Mouse (Mus musculus) cortical plate, adult 2 months (tissue): Measurements from ENCODE around the gene Rap2a. TPM values are rescaled to one million over a fixed set of nuclear protein-coding genes. Genes with fewer than 3 reads are reported as not detected.

Experiments
- H3K27ac ChIP-seq: fragments of 200-500 bp; 2 replicates; pipeline ENCODE4 v1.5.1; 2012; ENCODE audit warnings: low read length, control low read depth, inconsistent platforms; ENCODE audit not compliant: insufficient read depth
- H3K4me1 ChIP-seq: fragments of 200-500 bp; 2 replicates; pipeline ENCODE4 v1.6.1; 2011; ENCODE audit warnings: low read length; ENCODE audit not compliant: control insufficient read depth, insufficient read depth
- H3K4me3 ChIP-seq: fragments of 200-500 bp; 2 replicates; pipeline ENCODE4 v1.5.1; 2011; ENCODE audit warnings: mild to moderate bottlenecking, low read length, control low read depth; ENCODE audit not compliant: insufficient read depth
- CTCF ChIP-seq: fragments of 200-500 bp; IDR thresholded peaks from 2 replicates; pipeline ENCODE4 v1.5.1; 2011; ENCODE audit warnings: mild to moderate bottlenecking, control low read depth, low read length; ENCODE audit not compliant: insufficient read depth; ENCODE audit errors: extremely low read depth
- POLR2A ChIP-seq: fragments of 200-500 bp; IDR thresholded peaks from 2 replicates; pipeline ENCODE4 v1.6.1; 2011; ENCODE audit warnings: mild to moderate bottlenecking, low read length, control low read depth; ENCODE audit not compliant: insufficient read depth; ENCODE audit errors: extremely low read depth
- polyA plus RNA-seq: library from polyadenylated mRNA; depleted of rRNA; stranded (reverse); fragments of >200 nt; gene quantifications from 2 replicates; pipeline ENCODE4 v1.2.3, GENCODE M21; 2012

Rap2a gene
- polyA plus RNA-seq, 1 experiment = 66.7 TPM

DNA sequence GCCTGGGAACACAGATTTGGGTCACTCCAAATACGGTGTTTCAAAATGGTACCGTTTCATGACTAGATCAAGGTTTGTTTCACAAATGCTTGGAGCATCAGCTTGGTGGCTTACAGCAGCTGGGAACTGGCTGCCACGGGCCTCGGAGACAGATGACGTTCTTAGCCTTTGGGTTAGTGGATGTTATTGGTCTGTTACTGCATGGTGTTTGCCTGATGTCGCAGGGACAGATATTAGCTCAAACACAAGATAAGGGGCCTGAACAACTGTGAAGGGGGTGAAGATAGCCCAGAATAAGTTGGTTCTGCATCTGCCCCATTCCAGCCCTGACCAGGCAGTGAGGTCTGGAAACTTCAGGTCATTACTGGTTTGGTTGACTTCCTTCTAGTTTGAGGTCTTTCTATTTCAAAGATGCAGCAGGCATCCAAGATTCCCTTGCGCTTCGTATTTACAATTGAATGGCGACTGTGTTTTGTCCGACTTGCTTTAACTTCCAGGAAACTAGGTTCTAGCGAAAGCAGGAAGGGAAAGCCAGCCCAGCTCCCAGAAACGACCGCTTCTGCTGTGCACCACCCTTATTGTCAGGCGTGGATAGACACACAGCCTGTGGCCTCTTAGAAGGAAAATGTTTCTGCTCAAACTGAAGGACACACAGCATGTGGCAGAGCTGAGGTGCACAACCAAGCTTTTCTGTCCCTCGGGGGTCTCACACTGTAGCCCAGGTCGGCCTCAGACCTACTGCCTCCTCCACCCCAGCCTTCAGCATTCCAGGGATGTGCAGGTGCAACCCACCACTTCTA, 30.5 kb downstream of the Rap2a start:
- TF ChIP-seq CTCF = no peak
- no peak for TF ChIP-seq POLR2A
- Histone ChIP-seq H3K27ac (no peak overlapping the region), H3K4me1 (peaks cover 4% of the 10 kb centered on the region), H3K4me3 (no peak overlapping the region)

DNA sequence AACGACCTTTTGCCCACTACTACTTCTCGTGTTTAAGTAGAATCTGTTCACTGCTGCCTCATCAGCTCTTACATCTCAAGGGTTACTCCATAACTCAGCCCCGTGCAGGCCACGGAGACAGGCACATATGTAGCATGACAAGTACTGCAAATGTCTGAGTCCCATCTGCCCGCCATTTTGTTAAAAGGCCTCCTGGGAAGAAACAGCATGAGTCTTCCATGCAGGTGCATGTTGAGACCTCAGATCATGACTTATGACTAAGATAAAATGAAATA, 31.1 kb downstream of the Rap2a start:
- Histone ChIP-seq H3K27ac (no peak overlapping the region), H3K4me1 (peaks cover 4% of the 10 kb centered on the region), H3K4me3 (no peak overlapping the region)
- TF ChIP-seq POLR2A (no peak), CTCF (no peak)

DNA sequence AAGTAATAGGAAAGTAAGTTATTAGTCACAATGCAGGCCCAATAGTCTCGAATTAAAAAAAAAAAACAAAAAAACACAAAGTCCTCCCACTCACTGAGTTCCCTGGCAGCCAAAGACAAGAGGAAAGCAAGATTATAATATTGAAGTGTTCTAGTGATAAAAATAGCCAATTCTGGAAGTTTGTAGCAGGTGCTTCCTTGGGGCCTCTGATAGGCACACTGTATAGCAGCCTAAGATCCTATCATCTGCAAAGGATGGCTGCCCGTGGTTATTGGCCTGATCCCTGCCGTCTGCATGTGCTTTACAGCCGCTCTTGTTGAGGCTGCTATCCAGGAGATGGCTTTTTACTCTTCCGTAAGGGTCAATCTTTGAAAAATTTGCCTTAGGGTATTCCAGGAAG, 33.6 kb downstream of the Rap2a start:
- Histone ChIP-seq H3K27ac (no peak overlapping the region), H3K4me1 (peaks cover 4% of the 10 kb centered on the region)
- no peak for TF ChIP-seq POLR2A
- no peak for TF ChIP-seq CTCF

DNA sequence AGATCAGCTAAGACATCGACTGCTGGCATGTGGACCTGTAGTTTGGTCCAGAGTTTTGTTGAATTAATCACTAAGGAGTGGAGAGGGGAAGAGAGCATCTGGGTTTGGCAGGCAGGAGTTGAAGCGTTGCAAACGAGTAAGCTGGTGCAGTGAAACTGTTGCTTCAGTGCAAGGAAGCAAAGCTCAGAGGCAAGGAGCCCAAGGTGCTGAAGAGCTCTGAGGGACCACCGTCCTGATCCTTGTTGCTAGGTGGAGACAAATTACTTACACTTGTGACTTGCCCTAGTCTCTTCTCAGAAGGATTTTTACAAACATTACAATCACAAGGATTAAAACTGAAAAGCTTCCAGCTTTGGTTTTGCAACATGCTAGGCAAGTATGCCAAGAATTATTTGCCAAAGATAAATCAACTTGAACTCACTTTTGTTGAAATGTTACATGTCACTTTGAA, 36.6 kb downstream of the Rap2a start:
- TF ChIP-seq POLR2A = no peak
- TF ChIP-seq CTCF = no peak
- Histone ChIP-seq H3K27ac (no peak overlapping the region), H3K4me1 (peaks cover 1% of the 10 kb centered on the region), H3K4me3 (no peak overlapping the region)

More for the DNA sequence above, 33.6 kb downstream of the Rap2a start:
- H3K4me3 ChIP-seq = no peak overlapping the region

DNA sequence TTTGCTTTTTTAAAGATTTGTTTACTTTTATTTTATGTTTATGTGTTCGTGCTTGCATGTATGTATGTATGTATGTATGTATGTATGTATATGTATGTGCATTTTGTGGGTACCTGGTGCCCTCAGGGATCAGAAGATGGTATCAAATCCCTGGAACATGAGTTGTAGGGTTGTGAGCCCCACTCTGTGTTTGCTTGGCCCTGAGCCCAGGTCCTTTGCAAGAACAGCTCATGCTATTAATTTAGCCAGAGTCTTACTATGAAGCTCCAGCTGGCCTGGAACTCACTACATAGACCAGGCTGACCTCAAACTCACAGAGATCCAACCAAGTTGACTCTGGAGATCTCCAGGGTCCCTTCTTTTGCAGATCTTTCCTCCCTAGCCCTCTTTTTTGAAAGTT, 37.1 kb downstream of the Rap2a start:
- peaks cover 1% of the 10 kb centered on the region for H3K4me1 ChIP-seq

DNA sequence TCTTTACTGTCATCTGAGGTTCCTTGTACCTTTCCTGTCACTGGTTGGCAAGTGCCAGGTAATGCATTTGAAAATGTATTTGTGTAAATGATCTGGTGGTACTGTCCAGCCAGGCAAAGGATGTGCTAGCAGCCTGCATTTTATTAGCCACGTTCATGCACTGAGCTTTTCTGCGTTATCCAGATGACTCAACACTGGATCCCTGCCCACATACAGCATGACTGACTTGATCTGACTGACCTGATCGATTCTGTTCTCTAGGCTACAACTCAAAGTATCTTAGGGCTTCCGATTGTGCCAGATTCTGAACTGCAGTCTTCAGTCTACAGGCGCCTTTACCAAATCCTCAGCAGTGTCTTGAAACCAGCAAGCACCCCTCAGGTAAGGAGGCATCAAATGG, 40.5 kb downstream of the Rap2a start:
- TF ChIP-seq POLR2A = no peak
- H3K27ac ChIP-seq = no peak overlapping the region
- no peak overlapping the region for H3K4me3 ChIP-seq
- H3K4me1 ChIP-seq = no peaks in the 10 kb centered on the region

More for the DNA sequence above, 37.1 kb downstream of the Rap2a start:
- H3K4me3 ChIP-seq = no peak overlapping the region
- no peak overlapping the region for H3K27ac ChIP-seq
- no peak for TF ChIP-seq POLR2A
- TF ChIP-seq CTCF = no peak

DNA sequence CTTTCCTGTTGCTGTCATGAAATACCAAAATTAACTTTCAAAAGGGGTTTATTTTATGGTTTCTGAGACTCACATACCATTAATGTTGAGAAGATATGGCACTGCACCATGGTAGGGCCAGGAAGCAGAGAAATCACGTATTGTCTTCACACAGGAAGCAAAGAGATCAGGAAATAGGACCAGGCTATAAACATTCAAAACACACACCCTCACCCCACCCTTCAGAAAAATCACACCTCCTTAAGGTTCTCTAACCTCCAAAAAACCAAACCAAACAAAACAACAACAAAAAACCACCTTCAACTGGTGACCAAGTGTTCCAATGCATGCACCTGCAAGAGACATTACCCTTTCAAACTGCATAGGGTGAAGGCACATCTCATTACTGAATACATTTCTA, 41.7 kb downstream of the Rap2a start:
- Histone ChIP-seq H3K4me1 (no peaks in the 10 kb centered on the region), H3K4me3 (no peak overlapping the region), H3K27ac (no peak overlapping the region)
- no peak for TF ChIP-seq POLR2A
- no peak for TF ChIP-seq CTCF

DNA sequence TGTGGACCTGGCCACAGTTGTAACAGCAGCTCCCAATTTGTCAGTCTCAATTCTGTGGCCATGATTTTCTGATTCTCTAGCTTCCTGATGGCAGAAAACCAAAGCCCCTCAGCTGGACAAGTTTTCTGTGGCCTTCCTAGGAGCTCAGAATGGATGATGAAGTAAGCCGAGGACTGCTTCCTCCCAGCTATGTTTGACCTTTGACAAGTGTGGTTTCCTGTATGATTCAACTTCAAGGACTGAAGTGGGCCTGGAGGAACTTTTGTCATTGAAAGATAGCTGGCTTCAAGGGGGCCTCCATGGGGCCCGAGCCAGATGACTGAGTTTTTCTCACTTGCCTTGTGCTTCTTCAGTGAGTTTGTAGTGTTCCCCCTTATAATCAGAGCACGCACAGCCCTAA, 42.6 kb downstream of the Rap2a start:
- no peak overlapping the region for H3K4me3 ChIP-seq
- H3K4me1 ChIP-seq = no peaks in the 10 kb centered on the region
- H3K27ac ChIP-seq = no peak overlapping the region
- no peak for TF ChIP-seq POLR2A
- TF ChIP-seq CTCF = no peak

DNA sequence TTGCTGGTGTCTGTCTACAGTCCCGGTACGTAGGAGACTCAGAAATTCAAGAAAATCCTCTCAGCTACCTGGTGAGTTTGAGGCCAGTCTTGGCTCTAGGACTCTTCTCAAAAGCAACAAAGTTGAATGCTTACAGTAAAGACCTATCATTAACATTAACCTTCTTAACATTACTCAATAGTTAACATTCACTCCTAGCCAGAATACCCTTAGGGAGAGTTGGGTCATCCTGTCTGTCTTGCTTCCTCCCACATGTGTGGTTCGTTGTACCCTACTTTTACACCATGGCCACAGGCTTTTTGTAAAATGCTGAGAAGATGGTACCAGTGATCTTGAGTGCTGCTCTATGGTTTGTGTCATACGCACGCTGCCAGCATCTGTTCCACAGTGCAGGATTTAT, 45.1 kb downstream of the Rap2a start:
- H3K27ac ChIP-seq = no peak overlapping the region
- no peak for TF ChIP-seq POLR2A
- TF ChIP-seq CTCF = no peak
- H3K4me3 ChIP-seq = no peak overlapping the region
- no peaks in the 10 kb centered on the region for H3K4me1 ChIP-seq

DNA sequence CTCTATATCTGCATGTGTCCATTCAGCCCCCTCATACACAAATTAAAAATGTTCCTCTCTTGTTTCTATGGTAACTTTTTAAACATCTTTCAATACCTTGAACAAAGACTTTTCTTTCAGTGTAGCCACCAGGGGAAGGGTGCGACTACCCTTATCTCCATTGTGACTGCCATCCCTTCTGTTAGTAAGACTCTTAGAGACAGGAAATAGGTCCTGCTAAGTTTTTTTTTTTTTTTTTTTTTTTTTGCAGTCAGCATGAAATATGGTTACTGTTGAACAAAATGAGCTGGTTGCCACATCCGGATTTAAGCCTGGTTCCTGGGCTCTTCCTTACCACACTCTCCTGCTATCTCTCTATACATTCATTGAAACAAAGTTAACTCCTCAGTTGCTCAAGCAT, 47.4 kb downstream of the Rap2a start:
- H3K4me3 ChIP-seq = no peak overlapping the region
- no peak for TF ChIP-seq POLR2A
- H3K4me1 ChIP-seq = no peaks in the 10 kb centered on the region
- H3K27ac ChIP-seq = no peak overlapping the region

DNA sequence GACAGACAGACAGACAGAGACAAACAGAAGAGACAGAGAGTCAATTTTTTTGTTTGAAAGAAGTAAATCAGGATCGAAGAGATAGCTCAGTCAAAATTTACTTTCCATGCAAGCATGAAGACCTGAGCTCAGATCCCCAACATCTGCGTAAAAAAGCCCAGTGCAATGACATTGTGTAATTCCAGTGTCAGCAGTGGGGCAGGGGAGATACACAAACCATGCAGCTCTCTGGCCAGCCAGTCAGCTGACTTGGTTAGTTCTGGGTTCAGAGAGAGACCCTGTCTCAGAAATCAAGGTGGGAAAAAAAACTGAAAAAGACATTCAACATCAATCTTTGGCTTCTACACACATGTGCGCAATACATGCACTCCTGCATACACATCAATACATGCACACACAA, 55.1 kb downstream of the Rap2a start:
- H3K27ac ChIP-seq = no peak overlapping the region
- TF ChIP-seq POLR2A (no peak), CTCF (no peak)
- H3K4me3 ChIP-seq = no peak overlapping the region
- H3K4me1 ChIP-seq = no peaks in the 10 kb centered on the region

DNA sequence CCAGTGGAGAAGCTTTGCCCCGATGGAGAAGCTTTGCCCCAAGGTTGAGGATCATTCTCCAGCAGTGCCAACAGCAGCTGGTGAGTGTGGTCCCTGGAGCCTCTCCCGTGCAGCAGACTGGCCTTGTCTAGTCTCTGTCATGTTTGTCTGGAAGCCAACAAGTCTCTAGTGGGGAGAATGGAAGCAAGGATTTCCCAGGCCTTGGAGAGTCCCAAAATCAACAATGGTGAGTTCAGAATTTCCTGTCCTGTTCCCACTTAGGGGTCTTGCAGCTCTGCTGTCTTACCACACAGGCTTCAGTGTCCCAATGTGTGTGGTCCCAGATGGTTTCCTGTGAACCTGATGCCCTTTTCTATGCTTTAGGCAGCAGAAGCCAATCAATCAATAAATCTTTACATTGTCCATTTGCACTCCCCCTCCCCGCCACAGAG, 56.6 kb downstream of the Rap2a start:
- H3K27ac ChIP-seq = no peak overlapping the region
- TF ChIP-seq CTCF (no peak), POLR2A (no peak)
- H3K4me3 ChIP-seq = no peak overlapping the region
- H3K4me1 ChIP-seq = no peaks in the 10 kb centered on the region
